Mouse (Mus musculus) brain, adult 2 months (tissue): ENCODE data around the gene Siglec1.

Experiments
- DNase-seq: peaks from one replicate; pipeline ENCODE4 v3.0.0; 2011; ENCODE audit warnings: low read depth, low spot score

Siglec1 gene

GRCm38 (mm10) chr2:131097087-131097486, 10.5 kb upstream of the Siglec1 start:
- no peak for DNase-seq

- peak; percentile 63 for DNase-seq
These were observed 9.7 kb upstream of the Siglec1 start for GRCm38 (mm10) chr2:131096101-131096795.

- peak; percentile 74 for DNase-seq
These were observed 8.3 kb upstream of the Siglec1 start for GRCm38 (mm10) chr2:131094823-131095222.

DNA sequence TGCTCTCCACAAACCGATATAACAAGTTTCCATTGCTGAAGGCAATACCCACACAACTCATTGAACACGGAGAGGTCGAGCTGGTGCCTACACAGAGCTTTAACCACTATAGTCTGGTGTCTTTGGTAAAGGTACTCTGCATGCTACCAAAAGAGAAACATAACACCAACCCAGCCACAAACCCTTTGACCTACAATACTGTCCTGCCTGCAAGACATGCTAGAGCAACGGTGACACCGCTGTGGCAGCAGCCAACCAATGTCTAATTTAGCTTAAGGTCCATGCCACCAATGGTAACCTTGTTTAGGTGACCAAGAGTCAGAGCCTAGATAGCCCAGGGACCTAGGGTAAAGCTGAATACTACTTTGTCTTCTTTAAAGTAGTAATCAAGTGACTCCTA, 7.0 kb upstream of the Siglec1 start:
- no peak for DNase-seq

- peak; percentile 25 for DNase-seq
These were observed 4.3 kb upstream of the Siglec1 start for GRCm38 (mm10) chr2:131090852-131091251.

DNA sequence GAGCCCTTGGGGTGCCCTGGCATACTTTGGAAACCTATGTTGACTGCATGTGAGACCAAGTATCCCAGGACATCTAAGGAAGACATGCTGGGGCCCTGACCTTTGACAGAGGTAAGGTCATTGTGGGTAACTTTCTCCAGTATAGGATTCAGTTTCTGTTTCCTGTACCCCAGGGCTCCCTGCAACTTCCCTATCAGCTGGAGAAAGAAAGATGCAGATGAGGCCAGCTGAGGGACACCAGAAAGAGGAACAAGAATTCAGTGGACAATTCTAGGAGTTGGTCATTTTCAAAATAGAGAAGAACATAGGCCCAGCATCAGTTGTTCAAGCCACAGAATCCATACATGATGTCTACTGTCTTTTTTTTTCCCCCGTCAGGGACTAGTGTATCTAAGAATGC, 3.1 kb upstream of the Siglec1 start:
- no peak for DNase-seq

GRCm38 (mm10) chr2:131088581-131088980, 2.0 kb upstream of the Siglec1 start:
- no peak for DNase-seq

DNA sequence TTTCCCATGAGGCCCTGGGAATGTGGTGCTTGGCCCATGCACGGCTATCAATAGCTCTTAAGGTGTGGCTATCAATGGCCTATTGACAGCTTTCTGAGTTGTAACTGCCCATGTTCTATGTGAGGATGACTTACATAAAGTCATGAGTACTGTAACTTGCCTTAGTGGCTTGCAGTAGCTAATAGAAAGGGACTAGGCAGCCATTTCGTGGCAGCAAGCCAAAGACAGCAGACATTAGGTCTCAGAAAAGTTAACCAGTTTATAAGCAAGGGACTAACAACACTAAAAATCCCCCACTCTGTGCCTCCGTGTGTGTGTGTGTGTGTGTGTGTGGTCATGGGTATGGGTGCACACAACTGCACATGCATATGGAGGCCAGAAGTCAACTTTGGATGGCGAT, 2.4 kb downstream of the Siglec1 start:
- DNase-seq: no peak

GRCm38 (mm10) chr2:131080507-131080906, 6.1 kb downstream of the Siglec1 start:
- DNase-seq: no peak

GRCm38 (mm10) chr2:131072536-131072935, 14.0 kb downstream of the Siglec1 start:
- DNase-seq: no peak

GRCm38 (mm10) chr2:131067481-131067880, 19.1 kb downstream of the Siglec1 start:
- no peak for DNase-seq

- peak; percentile 56 for DNase-seq
These were observed 20.2 kb downstream of the Siglec1 start for GRCm38 (mm10) chr2:131066342-131066741.

DNA sequence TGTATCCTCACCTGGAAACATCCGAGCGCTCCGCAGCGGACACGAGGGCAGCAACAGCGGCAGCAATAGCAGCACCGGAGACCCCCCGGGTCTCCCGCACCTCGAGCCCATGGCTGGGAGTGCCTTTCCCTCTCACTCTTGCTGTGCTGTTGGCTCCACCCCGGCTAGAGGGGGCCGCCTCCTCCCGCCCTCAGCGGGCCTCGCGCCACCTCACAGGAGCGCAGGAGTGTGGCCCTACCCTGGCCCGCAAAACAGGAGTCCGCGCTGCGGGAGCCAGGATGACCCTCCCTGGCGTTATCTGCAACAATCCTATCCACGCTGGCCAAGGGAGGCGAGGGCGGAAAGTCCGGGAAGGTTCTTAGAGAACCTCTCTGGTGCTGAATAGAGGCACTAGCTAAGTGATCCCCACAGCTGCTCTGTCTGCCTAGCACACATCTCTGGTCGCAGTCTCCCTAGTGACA, 23.1 kb downstream of the Siglec1 start, which contains the start of gene Adam33:
Adam33 (minus strand) TSS at position 411 of the 461 bp plus-strand sequence.
- DNase-seq: no peak

DNA sequence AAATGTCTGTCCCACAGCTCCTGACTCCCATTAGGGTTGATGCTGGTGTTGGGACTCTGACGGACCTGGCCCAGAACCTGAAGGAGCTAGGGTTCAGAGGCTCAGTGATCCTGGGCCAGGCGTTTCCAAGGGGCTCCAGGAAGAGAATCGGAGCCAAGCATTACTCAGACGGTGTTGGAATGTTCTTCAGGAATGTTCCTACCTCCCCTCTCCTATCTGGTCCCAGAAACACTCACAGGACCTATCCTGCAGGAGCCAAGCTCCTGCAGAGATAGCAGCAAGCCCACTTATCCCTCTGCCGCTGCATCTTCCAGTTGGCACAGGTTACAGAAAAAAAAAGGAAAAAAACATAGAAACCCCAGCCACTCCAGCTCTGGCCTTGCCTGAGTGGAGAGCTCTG, 25.0 kb downstream of the Siglec1 start:
- no peak for DNase-seq

GRCm38 (mm10) chr2:131060784-131061183, 25.8 kb downstream of the Siglec1 start:
- peak; percentile 69 for DNase-seq

DNA sequence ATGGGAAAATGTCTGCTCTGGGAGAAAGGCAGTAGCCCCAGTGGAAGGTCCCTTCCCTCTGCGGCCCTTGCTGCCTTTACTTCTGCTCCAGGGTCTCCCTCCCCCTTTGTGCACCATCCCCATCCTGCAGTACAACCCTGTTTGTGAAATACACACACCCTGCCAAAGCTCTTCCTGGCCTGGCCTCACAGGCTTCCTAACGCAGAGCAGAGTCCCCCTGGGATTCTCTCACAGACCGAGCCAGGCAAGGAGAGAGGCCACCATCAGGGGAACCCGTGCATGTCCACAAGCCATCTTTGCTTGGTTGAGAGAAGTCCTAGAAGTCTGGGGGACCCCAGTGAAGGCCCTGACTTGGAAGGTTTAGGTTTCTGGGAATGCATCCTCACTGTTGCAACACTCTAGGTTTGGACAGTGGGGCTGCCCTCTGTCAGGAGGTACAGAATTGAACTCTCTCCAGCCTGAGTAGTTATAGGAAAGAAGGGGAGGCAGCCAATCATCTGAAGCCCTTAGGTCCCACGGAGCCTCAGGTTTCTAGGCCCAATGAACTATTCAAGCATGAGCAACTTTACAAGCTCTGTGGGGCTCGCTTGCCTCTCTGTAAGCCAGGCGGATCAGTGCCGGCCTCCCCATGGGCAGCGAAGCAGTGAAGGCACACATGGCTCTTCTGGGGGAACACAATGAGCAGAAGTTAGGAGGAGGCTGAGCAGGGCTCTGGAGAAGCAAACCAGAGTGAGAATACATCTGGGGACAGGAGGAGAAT, 26.6 kb downstream of the Siglec1 start:
- no peak for DNase-seq

DNA sequence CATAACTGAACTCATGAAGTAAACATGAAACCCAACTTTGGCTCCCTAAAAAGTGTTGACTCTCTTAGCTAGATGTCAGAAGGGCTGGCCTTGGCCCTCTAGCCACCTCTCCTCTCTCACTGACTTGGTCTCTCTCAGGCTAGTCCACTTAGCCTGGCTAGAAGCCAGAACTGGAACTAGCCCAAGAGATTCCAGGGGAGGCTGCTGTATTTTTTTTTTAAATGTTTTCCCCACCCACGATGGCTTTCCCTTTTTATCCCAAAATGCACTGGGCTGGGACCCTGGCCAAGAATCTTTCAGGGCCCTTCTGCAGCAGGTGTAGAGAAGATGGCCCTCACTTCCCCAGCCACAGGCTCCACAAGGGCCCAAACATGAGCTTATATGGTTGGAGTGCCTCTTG, 27.2 kb downstream of the Siglec1 start:
- peak; percentile 38 for DNase-seq

- peak; percentile 62 for DNase-seq
These were observed 27.9 kb downstream of the Siglec1 start for GRCm38 (mm10) chr2:131058672-131059071.

- peak; percentile 59 for DNase-seq
These were observed 30.4 kb downstream of the Siglec1 start for GRCm38 (mm10) chr2:131056191-131056590.

GRCm38 (mm10) chr2:131055631-131056030, 30.9 kb downstream of the Siglec1 start:
- peak; percentile 66 for DNase-seq

GRCm38 (mm10) chr2:131054646-131055264, 31.8 kb downstream of the Siglec1 start:
- no peak for DNase-seq

- no peak for DNase-seq
These were observed 32.5 kb downstream of the Siglec1 start for GRCm38 (mm10) chr2:131053851-131054645.
